Mouse (Mus musculus) small intestine, adult 2 months (tissue): ENCODE results near the gene Ubqln4. TPM values are rescaled to one million over a fixed set of nuclear protein-coding genes. Genes with fewer than 3 reads are reported as not detected.

ENCODE experiments used
- H3K27ac ChIP-seq: fragments of 200-500 bp; 2 replicates; pipeline ENCODE4 v1.5.1; 2012; ENCODE audit warnings: low read depth, low read length, control low read depth, inconsistent platforms; ENCODE audit not compliant: insufficient read depth
- H3K27me3 ChIP-seq: fragments of 200-500 bp; 2 replicates; pipeline ENCODE4 v1.6.1; 2012; ENCODE audit warnings: mild to moderate bottlenecking, moderate library complexity, low read length, inconsistent platforms; ENCODE audit not compliant: control insufficient read depth, insufficient read depth
- H3K36me3 ChIP-seq: fragments of 200-500 bp; 2 replicates; pipeline ENCODE4 v1.6.1; 2012; ENCODE audit warnings: mild to moderate bottlenecking, low read length, control low read depth, inconsistent platforms; ENCODE audit not compliant: control insufficient read depth, insufficient read depth
- H3K4me1 ChIP-seq: fragments of 200-500 bp; 2 replicates; pipeline ENCODE4 v1.6.1; 2012; ENCODE audit warnings: low read length, inconsistent platforms, mixed read lengths; ENCODE audit not compliant: control insufficient read depth, insufficient read depth, insufficient read length
- H3K4me3 ChIP-seq: fragments of 200-500 bp; 2 replicates; pipeline ENCODE4 v1.5.1; 2012; ENCODE audit warnings: low read depth, mild to moderate bottlenecking, control low read depth, inconsistent platforms, low read length, moderate library complexity
- CTCF ChIP-seq: fragments of 200-500 bp; IDR thresholded peaks from 2 replicates; pipeline ENCODE4 v1.5.1; 2012; ENCODE audit warnings: low read depth, mild to moderate bottlenecking, control low read depth, inconsistent platforms, low read length, moderate library complexity, mixed read lengths; ENCODE audit not compliant: insufficient replicate concordance, insufficient read length; ENCODE audit errors: extremely low read depth
- POLR2A ChIP-seq: fragments of 200-500 bp; IDR thresholded peaks from 2 replicates; pipeline ENCODE4 v1.6.1; 2012; ENCODE audit warnings: low read depth, mild to moderate bottlenecking, control low read depth, inconsistent platforms, low read length, moderate library complexity
- WGBS: fragments of 180-500 bp; shearing (Covaris S2); methylation state at CpG from one replicate; pipeline ENCODE4 v1.1.7; 2018; 5-methylcytosine and 5-hydroxymethylcytosine counted together
- polyA plus RNA-seq: library from polyadenylated mRNA; depleted of rRNA; stranded (reverse); fragments of >200 nt; gene quantifications from 2 replicates; pipeline ENCODE4 v1.2.3, GENCODE M21; 2012

Gene Ubqln4
- polyA plus RNA-seq, 1 experiment, result 35.4 TPM

DNA sequence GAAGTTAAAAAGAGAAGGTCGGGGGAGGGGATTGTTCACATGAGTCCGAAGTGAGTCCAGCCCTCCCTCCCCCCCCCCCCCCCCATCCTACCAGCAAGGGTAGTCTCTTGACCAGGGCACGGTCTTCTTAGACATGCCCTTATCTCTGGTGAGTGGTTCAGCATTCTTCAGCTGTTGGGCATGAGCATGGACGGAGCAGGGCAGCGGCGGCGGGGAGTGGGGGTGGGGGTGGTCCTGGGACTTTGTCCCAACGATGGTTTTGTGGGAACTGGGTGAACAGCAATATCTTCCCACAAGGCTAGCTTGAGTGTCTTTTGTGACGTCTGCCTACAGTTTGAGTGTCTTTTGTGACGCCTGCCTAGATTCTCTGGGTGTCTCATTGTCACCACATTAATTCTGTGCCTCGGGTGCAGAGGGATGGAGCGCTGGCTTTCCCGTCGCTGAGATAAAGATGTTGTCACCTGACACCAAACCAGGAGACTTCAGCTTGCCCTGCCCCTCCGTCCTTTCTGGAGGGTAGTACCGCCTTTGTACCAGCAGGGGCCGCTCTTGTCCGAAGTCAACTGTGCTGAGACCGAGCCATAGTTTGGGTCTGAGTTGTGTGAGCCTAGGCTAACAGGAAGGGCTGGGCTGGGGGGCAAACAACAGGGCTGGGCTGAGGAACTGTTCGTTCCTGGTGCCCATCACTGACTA, 53.7 kb downstream of the Ubqln4 start:
- 1% methylated on average over 20 of the region's 20 CpGs for WGBS
- TF ChIP-seq POLR2A (no peak), CTCF (peak; percentile 91; the same call in 1 of the 2 replicates)
- Histone ChIP-seq H3K27ac (no peak overlapping the region), H3K4me3 (peak overlapping the region; percentile 13), H3K4me1 (peaks cover 2% of the 10 kb centered on the region; the same call in 1 of the 2 replicates), H3K27me3 (no peaks in the 10 kb centered on the region), H3K36me3 (peaks cover 8% of the 10 kb centered on the region)

DNA sequence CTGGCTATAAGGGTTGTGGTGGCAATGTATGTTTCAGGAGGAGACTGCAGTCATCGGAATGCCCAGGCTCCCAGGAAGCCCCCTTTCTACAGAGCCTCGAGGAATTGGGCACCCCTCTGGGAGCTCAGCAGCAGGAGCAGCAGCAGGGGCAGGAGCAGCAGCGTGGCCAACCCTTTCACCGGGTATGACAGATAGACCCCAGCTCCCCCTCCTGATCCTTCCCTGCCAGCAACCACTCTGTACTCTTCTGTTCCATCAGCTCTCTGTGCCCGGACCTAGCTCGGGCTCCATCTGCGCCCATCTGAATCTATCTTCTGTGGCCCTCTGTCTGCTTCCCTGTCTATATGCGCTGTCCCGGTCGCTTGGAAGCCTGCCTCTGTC, 54.2 kb downstream of the Ubqln4 start:
- TF ChIP-seq CTCF, result no peak
- TF ChIP-seq POLR2A, result no peak
- H3K27ac ChIP-seq, result no peak overlapping the region
- H3K4me3 ChIP-seq, result peak overlapping the region; percentile 13

GRCm38 (mm10) chr3:88609066-88609465, 55.5 kb downstream of the Ubqln4 start:
- peaks cover 10% of the 10 kb centered on the region for H3K36me3 ChIP-seq
- H3K27me3 ChIP-seq, result no peaks in the 10 kb centered on the region
- H3K4me1 ChIP-seq, result peaks cover 2% of the 10 kb centered on the region; the same call in 1 of the 2 replicates
- H3K4me3 ChIP-seq, result no peak overlapping the region
- WGBS, result 71% methylated on average over 4 of the region's 4 CpGs
- no peak for TF ChIP-seq CTCF
- no peak for TF ChIP-seq POLR2A
- no peak overlapping the region for H3K27ac ChIP-seq

More for the DNA sequence above, 54.2 kb downstream of the Ubqln4 start:
- 43% methylated on average over 10 of the region's 10 CpGs for WGBS
- peaks cover 2% of the 10 kb centered on the region; the same call in 1 of the 2 replicates for H3K4me1 ChIP-seq
- H3K27me3 ChIP-seq, result no peaks in the 10 kb centered on the region
- peaks cover 8% of the 10 kb centered on the region for H3K36me3 ChIP-seq

DNA sequence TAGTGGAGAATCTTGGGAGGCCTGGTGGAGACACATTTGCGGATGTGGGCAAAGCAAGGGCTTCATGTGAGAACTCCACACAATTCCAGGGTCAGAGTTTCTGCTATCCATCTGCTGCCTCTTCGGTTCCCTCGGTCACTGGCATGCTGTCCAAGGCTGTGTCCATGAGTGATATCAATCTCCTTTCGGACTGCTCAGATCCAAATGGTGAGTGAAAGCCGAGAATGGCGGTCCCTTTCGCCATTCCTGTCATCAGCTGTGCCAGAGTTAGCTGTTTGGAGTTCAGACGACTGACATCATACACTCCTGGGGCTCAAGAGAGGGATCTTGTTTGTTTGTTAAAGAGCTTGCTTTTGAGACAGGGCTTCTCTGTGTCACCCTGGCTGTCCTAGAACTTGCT, 60.9 kb downstream of the Ubqln4 start:
- TF ChIP-seq POLR2A, result no peak
- no peak for TF ChIP-seq CTCF
- no peak overlapping the region for H3K4me3 ChIP-seq
- H3K36me3 ChIP-seq, result peaks cover 23% of the 10 kb centered on the region
- peaks cover 3% of the 10 kb centered on the region; the same call in 1 of the 2 replicates for H3K4me1 ChIP-seq
- no peaks in the 10 kb centered on the region for H3K27me3 ChIP-seq
- H3K27ac ChIP-seq, result no peak overlapping the region
- 87% methylated on average over 8 of the region's 8 CpGs for WGBS

DNA sequence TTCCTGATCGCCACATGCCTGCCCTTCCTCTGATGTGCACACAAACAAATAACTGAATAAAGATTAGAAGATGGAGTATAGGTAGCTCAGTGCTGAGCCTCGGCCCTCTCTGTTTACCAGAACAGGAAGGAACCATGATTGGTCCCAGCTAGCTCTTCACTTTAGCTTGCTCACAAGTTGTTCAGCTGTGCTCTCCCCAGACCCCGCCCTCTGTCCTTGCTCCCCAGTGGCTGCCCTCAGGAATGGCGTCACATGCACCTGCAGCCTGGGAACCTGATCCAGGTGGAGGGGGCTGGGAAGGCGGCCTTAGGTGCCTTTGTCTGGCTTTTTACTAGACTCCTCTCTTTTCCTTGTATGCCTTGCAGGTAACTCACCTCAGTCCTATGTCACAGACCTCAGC, 61.6 kb downstream of the Ubqln4 start:
- no peaks in the 10 kb centered on the region for H3K27me3 ChIP-seq
- WGBS, result 32% methylated on average over 5 of the region's 5 CpGs
- H3K4me1 ChIP-seq, result peaks cover 3% of the 10 kb centered on the region; the same call in 1 of the 2 replicates
- H3K27ac ChIP-seq, result no peak overlapping the region
- H3K4me3 ChIP-seq, result no peak overlapping the region
- H3K36me3 ChIP-seq, result peaks cover 24% of the 10 kb centered on the region
- TF ChIP-seq POLR2A, result no peak
- TF ChIP-seq CTCF, result no peak

DNA sequence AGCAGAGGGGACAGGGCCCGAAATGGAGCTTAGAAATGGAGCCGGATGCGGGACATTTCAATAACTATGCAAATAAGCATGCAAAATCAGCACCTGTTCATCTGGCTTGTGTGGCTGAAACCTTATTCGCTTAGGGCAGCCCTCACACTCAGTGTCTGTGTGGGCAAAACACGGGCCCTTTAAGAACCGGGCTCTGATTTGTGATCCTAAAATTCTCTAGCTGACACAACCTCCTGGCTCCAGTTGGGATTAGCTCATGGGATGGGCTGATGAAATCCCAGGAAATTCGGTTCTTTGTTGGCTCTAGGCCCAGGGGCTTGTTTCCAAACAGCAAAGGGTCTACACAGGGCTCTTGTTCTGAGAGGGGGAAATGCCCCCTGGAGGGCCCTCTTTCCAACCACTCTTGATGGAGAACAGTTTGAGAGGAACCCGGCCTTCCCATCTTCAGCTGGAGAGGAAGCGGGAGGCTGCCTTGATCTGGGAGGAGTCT, 62.4 kb downstream of the Ubqln4 start:
- H3K4me3 ChIP-seq, result peak overlapping the region; percentile 41
- H3K36me3 ChIP-seq, result peaks cover 24% of the 10 kb centered on the region
- peaks cover 3% of the 10 kb centered on the region; the same call in 1 of the 2 replicates for H3K4me1 ChIP-seq
- peak overlapping the region; percentile 17; the same call in 1 of the 2 replicates for H3K27ac ChIP-seq
- no peaks in the 10 kb centered on the region for H3K27me3 ChIP-seq
- TF ChIP-seq CTCF (no peak), POLR2A (no peak)
- 73% methylated on average over 9 of the region's 9 CpGs for WGBS

DNA sequence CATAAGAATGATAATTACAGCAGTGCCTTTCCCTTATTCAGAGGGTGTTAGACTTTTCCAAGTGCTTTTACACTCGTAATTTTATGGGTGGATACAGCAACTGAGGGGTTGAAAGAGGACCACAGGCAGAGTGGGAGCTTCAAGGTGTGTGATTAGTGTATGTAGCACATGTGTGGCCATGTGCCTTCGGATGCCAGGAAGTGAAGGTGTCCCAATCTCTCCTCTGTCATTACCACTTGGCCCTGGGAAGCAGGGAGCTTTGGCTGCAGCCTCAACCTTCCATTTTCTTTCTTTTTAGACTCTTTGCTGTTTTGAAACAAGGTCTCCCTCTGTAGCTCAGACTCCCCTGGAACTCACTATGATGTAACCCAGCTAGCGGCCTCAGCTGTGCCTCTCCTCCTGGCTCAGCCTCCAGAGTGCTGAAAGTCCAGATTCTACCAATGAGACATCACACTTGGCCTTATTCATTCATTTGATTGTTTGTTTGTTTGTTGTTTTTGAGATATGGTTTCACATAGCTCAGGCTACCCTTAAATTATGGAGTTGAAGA, 63.5 kb downstream of the Ubqln4 start:
- Histone ChIP-seq H3K4me3 (peak overlapping the region; percentile 41; the same call in 1 of the 2 replicates), H3K36me3 (peaks cover 19% of the 10 kb centered on the region), H3K27ac (peak overlapping the region; percentile 17; the same call in 1 of the 2 replicates), H3K4me1 (peaks cover 3% of the 10 kb centered on the region; the same call in 1 of the 2 replicates), H3K27me3 (no peaks in the 10 kb centered on the region)
- 72% methylated on average over 3 of the region's 3 CpGs for WGBS
- TF ChIP-seq CTCF (no peak), POLR2A (no peak)
